Mouse (Mus musculus) heart, postnatal 0 days (tissue): ENCODE measurements at regions not wholly inside any gene's neighbourhood (a gene's known extent, or its start where the extent isn't known, plus 50 kb on each side); places are given as distances from the start of the nearest gene placed in this dataset.

Experiments
- CTCF ChIP-seq: IDR thresholded peaks from 2 replicates; pipeline ENCODE4 v1.5.1; 2016; ENCODE audit warnings: antibody characterized with exemption, control low read depth, low read depth
- EP300 ChIP-seq: IDR thresholded peaks from 2 replicates; pipeline ENCODE4 v1.6.1; 2016; ENCODE audit warnings: antibody characterized with exemption, low read depth

- TF ChIP-seq EP300 (no peak), CTCF (no peak)
Measured at GRCm38 (mm10) chr11:21019829-21020228, 71.3 kb upstream of the Peli1 start.
